Mouse (Mus musculus): ENCODE results near the gene Brpf3. TPM values are rescaled to one million over a fixed set of nuclear protein-coding genes. Genes with fewer than 3 reads are reported as not detected.

The Brpf3 gene
- polyA plus RNA-seq, 1 experiment from 2014 or later, result 6.0 TPM

GRCm38 (mm10) chr17:28823749-28824148 lies 22.9 kb downstream of the Brpf3 start:
- H3K36me3 ChIP-seq (ENCODE audit: insufficient read depth, low read length), result peaks cover 52% of the 10 kb centered on the region
- WGBS, result 78% methylated on average over 11 of the region's 11 CpGs

GRCm38 (mm10) chr17:28824896-28825295 lies 24.0 kb downstream of the Brpf3 start:
- ATAC-seq (no peak), DNase-seq (ENCODE audit: low spot score) (no peak)
- no peak overlapping the region for H3K4me3 ChIP-seq (ENCODE audit: low read depth, low read length)
- TF ChIP-seq EP300 (IDR thresholded peaks at IDR 0.05) (no peak), CTCF (IDR thresholded peaks at IDR 0.05) (no peak)
- H3K9ac ChIP-seq (replicated peaks; ENCODE audit: low read depth), result no peak overlapping the region
- H3K4me1 ChIP-seq (ENCODE audit: insufficient read depth, low read depth, low read length), result no peaks in the 10 kb centered on the region
- H3K9me3 ChIP-seq (ENCODE audit: low read length), result no peaks in the 10 kb centered on the region
- no peaks in the 10 kb centered on the region for H3K27me3 ChIP-seq (replicated peaks; ENCODE audit: insufficient read depth, low read length)
- no peak overlapping the region for H3K27ac ChIP-seq (ENCODE audit: low read length)
- H3K4me2 ChIP-seq (replicated peaks; ENCODE audit: low read depth, low read length), result no peak overlapping the region
- WGBS, result 82% methylated on average over 6 of the region's 6 CpGs
- H3K36me3 ChIP-seq (ENCODE audit: insufficient read depth, low read length), result peaks cover 53% of the 10 kb centered on the region

More at GRCm38 (mm10) chr17:28823749-28824148, 22.9 kb downstream of the Brpf3 start:
- no peaks in the 10 kb centered on the region for H3K9me3 ChIP-seq (ENCODE audit: low read length)
- no peak overlapping the region for H3K27ac ChIP-seq (ENCODE audit: low read length)
- H3K4me2 ChIP-seq (replicated peaks; ENCODE audit: low read depth, low read length), result no peak overlapping the region
- H3K27me3 ChIP-seq (replicated peaks; ENCODE audit: insufficient read depth, low read length), result no peaks in the 10 kb centered on the region
- no peak overlapping the region for H3K4me3 ChIP-seq (ENCODE audit: low read depth, low read length)
- ATAC-seq (no peak), DNase-seq (ENCODE audit: low spot score) (no peak)
- no peak overlapping the region for H3K9ac ChIP-seq (replicated peaks; ENCODE audit: low read depth)
- TF ChIP-seq EP300 (IDR thresholded peaks at IDR 0.05), result no peak
- no peak for TF ChIP-seq CTCF (IDR thresholded peaks at IDR 0.05)
- no peaks in the 10 kb centered on the region for H3K4me1 ChIP-seq (ENCODE audit: insufficient read depth, low read depth, low read length)

GRCm38 (mm10) chr17:28825359-28826041 lies 24.6 kb downstream of the Brpf3 start:
- Histone ChIP-seq H3K27me3 (replicated peaks; ENCODE audit: insufficient read depth, low read length) (no peaks in the 10 kb centered on the region), H3K36me3 (ENCODE audit: insufficient read depth, low read length) (peaks cover 49% of the 10 kb centered on the region), H3K4me1 (ENCODE audit: insufficient read depth, low read depth, low read length) (no peaks in the 10 kb centered on the region), H3K4me3 (ENCODE audit: low read depth, low read length) (no peak overlapping the region), H3K9ac (replicated peaks; ENCODE audit: low read depth) (no peak overlapping the region), H3K9me3 (ENCODE audit: low read length) (no peaks in the 10 kb centered on the region), H3K4me2 (replicated peaks; ENCODE audit: low read depth, low read length) (no peak overlapping the region), H3K27ac (ENCODE audit: low read length) (no peak overlapping the region)
- ATAC-seq (no peak), DNase-seq (ENCODE audit: low spot score) (no peak)
- no peak for TF ChIP-seq EP300 (IDR thresholded peaks at IDR 0.05)
- TF ChIP-seq CTCF (IDR thresholded peaks at IDR 0.05), result no peak
- whole genome bisulfite sequencing, result 86% methylated on average over 6 of the region's 6 CpGs

DNA sequence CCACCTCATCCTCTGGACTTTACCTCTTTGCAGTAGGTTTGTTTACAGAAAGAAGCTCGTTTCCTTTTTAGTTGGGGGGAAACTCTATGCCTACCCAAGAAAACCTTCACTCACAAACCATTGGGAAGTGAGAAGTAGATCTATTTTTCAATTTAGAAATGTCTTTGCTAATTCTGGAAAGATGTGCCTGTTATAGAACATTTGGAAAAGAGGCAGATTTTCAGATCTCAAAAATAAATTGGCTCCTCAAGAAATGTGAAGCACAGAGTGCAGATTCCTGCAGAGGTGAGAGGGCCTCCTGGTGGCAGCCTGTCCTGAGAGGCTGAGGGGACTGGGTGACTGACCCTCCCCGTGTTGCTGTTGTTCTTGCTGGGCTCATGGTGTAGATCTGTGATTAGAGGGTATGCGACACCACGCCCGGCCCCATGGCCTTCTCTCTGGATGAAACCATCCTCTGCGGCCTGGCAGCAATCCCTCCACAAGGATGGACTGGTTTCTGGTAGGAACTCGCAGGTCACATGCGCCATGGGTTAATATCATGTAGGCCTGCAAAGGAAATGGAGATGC lies 26.9 kb downstream of the Brpf3 start:
- Histone ChIP-seq H3K4me3 (ENCODE audit: low read depth, low read length) (no peak overlapping the region), H3K9me3 (ENCODE audit: low read length) (no peaks in the 10 kb centered on the region), H3K4me1 (ENCODE audit: insufficient read depth, low read depth, low read length) (no peaks in the 10 kb centered on the region), H3K27me3 (replicated peaks; ENCODE audit: insufficient read depth, low read length) (no peaks in the 10 kb centered on the region), H3K9ac (replicated peaks; ENCODE audit: low read depth) (no peak overlapping the region), H3K36me3 (ENCODE audit: insufficient read depth, low read length) (peaks cover 52% of the 10 kb centered on the region), H3K4me2 (replicated peaks; ENCODE audit: low read depth, low read length) (no peak overlapping the region), H3K27ac (ENCODE audit: low read length) (no peak overlapping the region)
- WGBS, result 85% methylated on average over 8 of the region's 8 CpGs
- TF ChIP-seq EP300 (IDR thresholded peaks at IDR 0.05), result no peak
- TF ChIP-seq CTCF (IDR thresholded peaks at IDR 0.05), result no peak
- ATAC-seq (no peak), DNase-seq (ENCODE audit: low spot score) (no peak)

DNA sequence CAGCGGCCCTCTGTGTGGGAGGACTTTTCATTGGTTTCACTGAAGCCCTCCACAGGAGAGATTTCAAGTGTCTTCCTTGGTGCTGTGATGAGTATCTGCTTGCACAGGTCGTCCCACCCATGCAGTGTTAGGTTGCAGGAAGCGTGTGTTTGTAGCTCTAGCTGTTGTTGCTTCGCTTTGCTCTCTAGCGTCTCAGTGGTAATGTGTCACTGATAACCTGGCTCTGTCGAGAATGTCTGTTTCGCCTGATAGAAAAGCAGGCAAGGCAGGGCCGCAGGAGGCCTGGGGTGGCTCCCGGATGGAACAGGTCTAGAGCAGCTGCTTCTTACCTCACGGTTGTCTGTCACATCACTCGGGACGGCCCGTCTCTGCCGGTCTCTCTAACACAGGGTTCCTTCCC lies 28.2 kb downstream of the Brpf3 start:
- DNase-seq (ENCODE audit: low spot score), result no peak
- WGBS, result 73% methylated on average over 14 of the region's 14 CpGs
- no peak overlapping the region for H3K27ac ChIP-seq (ENCODE audit: low read length)
- H3K4me1 ChIP-seq (ENCODE audit: insufficient read depth, low read depth, low read length), result no peaks in the 10 kb centered on the region
- H3K4me3 ChIP-seq (ENCODE audit: low read depth, low read length), result no peak overlapping the region
- ATAC-seq, result no peak
- peaks cover 45% of the 10 kb centered on the region for H3K36me3 ChIP-seq (ENCODE audit: insufficient read depth, low read length)
- H3K9ac ChIP-seq (replicated peaks; ENCODE audit: low read depth), result no peak overlapping the region
- no peaks in the 10 kb centered on the region for H3K27me3 ChIP-seq (replicated peaks; ENCODE audit: insufficient read depth, low read length)
- TF ChIP-seq CTCF (IDR thresholded peaks at IDR 0.05) (no peak), EP300 (IDR thresholded peaks at IDR 0.05) (no peak)
- H3K4me2 ChIP-seq (replicated peaks; ENCODE audit: low read depth, low read length), result no peak overlapping the region
- no peaks in the 10 kb centered on the region for H3K9me3 ChIP-seq (ENCODE audit: low read length)

DNA sequence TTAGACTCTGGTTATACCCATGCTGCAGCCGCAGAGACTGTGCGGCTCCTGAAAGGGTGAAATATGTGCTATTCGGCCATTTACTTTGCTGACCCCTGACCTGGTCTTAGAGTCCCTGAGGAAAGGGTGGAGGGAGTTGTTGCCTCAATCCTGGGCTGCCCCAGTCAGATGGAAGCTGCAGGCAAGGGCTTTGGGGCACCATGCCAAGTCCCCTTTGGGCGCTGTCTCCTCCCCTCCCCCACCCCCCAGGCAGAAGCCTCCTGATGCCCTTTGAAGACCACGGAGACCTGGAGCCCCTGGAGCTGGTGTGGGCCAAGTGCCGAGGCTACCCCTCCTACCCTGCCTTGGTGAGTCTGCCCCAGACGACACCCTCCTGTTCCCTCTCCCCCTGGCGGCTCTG lies 30.2 kb downstream of the Brpf3 start:
- H3K4me3 ChIP-seq (ENCODE audit: low read depth, low read length), result no peak overlapping the region
- peaks cover 37% of the 10 kb centered on the region for H3K36me3 ChIP-seq (ENCODE audit: insufficient read depth, low read length)
- H3K9me3 ChIP-seq (ENCODE audit: low read length), result no peaks in the 10 kb centered on the region
- no peak overlapping the region for H3K9ac ChIP-seq (replicated peaks; ENCODE audit: low read depth)
- 74% methylated on average over 8 of the region's 8 CpGs for WGBS
- H3K27me3 ChIP-seq (replicated peaks; ENCODE audit: insufficient read depth, low read length), result no peaks in the 10 kb centered on the region
- no peak for ATAC-seq
- H3K4me2 ChIP-seq (replicated peaks; ENCODE audit: low read depth, low read length), result no peak overlapping the region
- no peak overlapping the region for H3K27ac ChIP-seq (ENCODE audit: low read length)
- TF ChIP-seq EP300 (IDR thresholded peaks at IDR 0.05), result no peak
- no peak for TF ChIP-seq CTCF (IDR thresholded peaks at IDR 0.05)
- H3K4me1 ChIP-seq (ENCODE audit: insufficient read depth, low read depth, low read length), result no peaks in the 10 kb centered on the region
- no peak for DNase-seq (ENCODE audit: low spot score)
